Mouse (Mus musculus) CD4-positive, CD25-positive, alpha-beta regulatory T cell (primary cell): ENCODE data around the gene Prkcq. TPM values are rescaled to one million over a fixed set of nuclear protein-coding genes. Genes with fewer than 3 reads are reported as not detected.

Experiments
- polyA plus RNA-seq: library from polyadenylated mRNA; unstranded; fragments of 100-300 nt; shearing (Covaris generic); gene quantifications from one replicate; pipeline ENCODE4 v1.2.1, GENCODE M21; 2017

Prkcq gene
- polyA plus RNA-seq: 327 TPM

GRCm38 (mm10) chr2:11171754-11172501, at the start of gene Prkcq:
Gene Prkcq (plus strand): TSS chr2:11172108.

